In the genomic region with DNA sequence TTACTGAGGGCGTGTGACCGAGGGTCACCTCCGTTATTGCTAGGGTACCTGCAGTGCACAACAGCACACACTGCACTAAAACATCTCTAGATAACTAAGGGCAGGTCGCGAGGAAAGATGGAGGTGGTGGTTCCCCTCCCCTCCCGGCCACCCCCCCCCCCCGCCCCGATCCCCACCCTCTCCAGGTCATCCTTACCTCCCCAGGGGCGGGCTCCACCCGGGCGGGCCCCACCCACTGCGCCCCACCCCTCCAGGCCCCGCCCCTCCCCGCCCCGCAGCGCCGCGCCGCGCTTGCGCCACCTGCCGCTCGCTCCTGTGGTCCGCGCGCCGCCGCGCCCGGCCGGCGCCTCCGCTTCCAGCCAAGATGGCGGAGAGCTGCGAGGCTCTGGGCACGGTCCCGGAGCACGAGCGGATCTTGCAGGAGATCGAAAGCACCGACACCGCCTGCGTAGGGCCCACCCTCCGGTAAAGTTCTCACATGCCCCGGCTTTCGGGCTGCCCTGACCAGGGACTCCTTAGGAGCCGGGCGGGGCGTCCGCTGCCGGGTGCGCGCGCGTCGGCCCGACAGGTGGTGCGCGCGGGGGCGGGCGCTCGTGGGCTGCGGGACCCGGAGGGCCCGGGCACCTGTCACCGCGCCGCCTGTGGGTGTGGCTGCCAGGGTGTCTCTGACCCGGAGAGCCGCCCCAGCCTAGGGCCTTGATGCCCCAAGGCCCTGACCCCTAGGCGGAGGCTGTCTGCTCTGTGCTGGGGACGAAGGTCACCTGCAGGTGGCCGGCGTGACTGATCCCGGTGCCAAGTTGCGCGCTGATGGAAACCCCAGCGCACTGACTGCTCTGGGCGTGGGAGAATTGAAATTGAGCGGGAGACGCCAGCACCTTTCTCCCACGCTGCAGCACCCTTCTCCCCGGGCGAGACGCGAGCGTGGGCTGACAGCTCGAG, we compare ENCODE assay signal across 8 mouse cellular contexts. TPM values are rescaled to one million over a fixed set of nuclear protein-coding genes. Genes with fewer than 3 reads are reported as not detected.
DNase-seq lines count a peak whose midpoint lies in the region; ATAC-seq and TF ChIP-seq lines count a peak whose summit lies in the region.

A gene (plus strand): TSS at position 318 of the 939 bp plus-strand sequence.

- peak; percentile 68 for ATAC-seq in activated CD4-positive, CD25-positive, alpha-beta regulatory T cell, adult 4 months
- peak; percentile 73 for ATAC-seq in megakaryocyte progenitor cell, adult 5-6 weeks (replicated peaks; ENCODE audit: poor library complexity)

- TF ChIP-seq CTCF in cortical plate, adult 2 months (IDR thresholded peaks at IDR 0.05; ENCODE audit: extremely low read depth, insufficient read depth, low read length): no peak

- H3K4me1 ChIP-seq in cortical plate, adult 2 months (ENCODE audit: control insufficient read depth, insufficient read depth, low read length): no peaks in the 10 kb centered on the region

- H3K4me3 ChIP-seq in cortical plate, adult 2 months (ENCODE audit: insufficient read depth, low read length): peak within 1 kb of the TSS; percentile 60

- peak; percentile 65 for TF ChIP-seq POLR2A in cortical plate, adult 2 months (IDR thresholded peaks at IDR 0.05; ENCODE audit: extremely low read depth, insufficient read depth, low read length)

- DNase-seq in gastrocnemius, postnatal 10 days: peak; percentile 78
- peak; percentile 89 for DNase-seq in induced T-regulatory cell, adult 2 months (ENCODE audit: low read depth)
- peak; percentile 46 to 82 for DNase-seq in left cerebral cortex, postnatal 10 days (ENCODE audit: extremely low spot score in 1 of 2, low spot score in 2 of 2)
- peak; percentile 79 to 82 for DNase-seq in right cerebral cortex, postnatal 10 days (ENCODE audit: low spot score in 2 of 2)
- DNase-seq in urinary bladder, postnatal 4 days (ENCODE audit: low spot score in 2 of 2): peak; percentile 67 to 70

- H3K27ac ChIP-seq in cortical plate, adult 2 months (ENCODE audit: insufficient read depth, low read length): peak within 1 kb of the TSS; percentile 94

- intact Hi-C loops in left cerebral cortex, postnatal 10 days (cut with DNase I): no loop called here

RNA-seq across cellular contexts. Expression of the gene that starts here (rescaled TPM):
- 10 to 100 TPM; 34.9 to 37.6 TPM for polyA plus RNA-seq in activated CD4-positive, CD25-positive, alpha-beta regulatory T cell, adult 4 months (2017; shearing (Covaris generic))
- polyA plus RNA-seq in cortical plate, adult 2 months (2012; rRNA removed): 20.3 and 20.6 TPM in 2 replicates
- 10 to 100 TPM; 44.6 to 46.1 TPM for total RNA-seq in gastrocnemius, postnatal 10 days (2021)
- total RNA-seq in left cerebral cortex, postnatal 10 days (2021): 10 to 100 TPM; 52.9 to 53.6 TPM
- total RNA-seq in megakaryocyte progenitor cell, adult 5-6 weeks (2015): 57.3 and 63.3 TPM in 2 replicates
- 75.7 and 84.5 TPM in 2 replicates for total RNA-seq in megakaryocyte progenitor cell, adult 5-6 weeks (2017)

Comparison
In these comparisons a context has a peak if more than half of its experiments do, and no peak if none do; other contexts are left out.
1. Peak in every context shown above with its lines: DNase-seq, ATAC-seq, H3K4me3 ChIP-seq and H3K27ac ChIP-seq.